Mouse (Mus musculus) embryonic facial prominence, embryonic 15.5 days (tissue): ENCODE results near the gene B230217C12Rik. TPM values are rescaled to one million over a fixed set of nuclear protein-coding genes. Genes with fewer than 3 reads are reported as not detected.
A peak's percentile ranks its signal among the peaks of the same experiment; 100 is the strongest.

Source experiments
- ATAC-seq: fragments of 200-750 bp; cut with Nextera tagmentation; 2 replicates; pipeline ENCODE4 v1.8.0; 2017; ENCODE audit warnings: low read depth, moderate TSS enrichment; ENCODE audit not compliant: insufficient number of reproducible peaks, low FRiP score, low TSS enrichment
- H3K27ac ChIP-seq: fragments of 300-500 bp; sonication (generic); replicated peaks from 2 replicates; pipeline ENCODE4 v1.5.1; 2015; ENCODE audit warnings: mild to moderate bottlenecking, inconsistent platforms
- H3K27me3 ChIP-seq: fragments of 300-500 bp; sonication (generic); 2 replicates; pipeline ENCODE4 v1.6.1; 2015; ENCODE audit warnings: inconsistent platforms
- H3K36me3 ChIP-seq: fragments of 300-500 bp; sonication (generic); 2 replicates; pipeline ENCODE4 v1.6.1; 2015; ENCODE audit warnings: mild to moderate bottlenecking, inconsistent platforms
- H3K4me1 ChIP-seq: fragments of 300-500 bp; sonication (generic); 2 replicates; pipeline ENCODE4 v1.6.1; 2015; ENCODE audit warnings: inconsistent platforms
- H3K4me2 ChIP-seq: fragments of 300-500 bp; sonication (generic); replicated peaks from 2 replicates; pipeline ENCODE4 v1.6.1; 2015; ENCODE audit warnings: mild to moderate bottlenecking, inconsistent platforms
- H3K4me3 ChIP-seq: fragments of 300-500 bp; sonication (generic); replicated peaks from 2 replicates; pipeline ENCODE4 v1.5.1; 2015; ENCODE audit warnings: mild to moderate bottlenecking, inconsistent platforms
- H3K9ac ChIP-seq: fragments of 300-500 bp; sonication (generic); 2 replicates; pipeline ENCODE4 v1.6.1; 2015; ENCODE audit warnings: inconsistent platforms
- H3K9me3 ChIP-seq: fragments of 300-500 bp; sonication (generic); replicated peaks from 2 replicates; pipeline ENCODE4 v1.6.1; 2016; ENCODE audit warnings: inconsistent platforms
- WGBS: fragments of 180-500 bp; shearing (Covaris S2); methylation state at CpG from one replicate; pipeline ENCODE4 v1.1.7; 2015; 5-methylcytosine and 5-hydroxymethylcytosine counted together
- polyA plus RNA-seq: library from polyadenylated mRNA; unstranded; fragments of >200 nt; fragmentation: Nextera tagmentation; extraction: Ambion mirVana; gene quantifications from 2 replicates; pipeline ENCODE4 v1.2.1, GENCODE M21; 2015

The B230217C12Rik gene
- polyA plus RNA-seq, 1 experiment from 2014 or later, result 6.8 TPM

DNA sequence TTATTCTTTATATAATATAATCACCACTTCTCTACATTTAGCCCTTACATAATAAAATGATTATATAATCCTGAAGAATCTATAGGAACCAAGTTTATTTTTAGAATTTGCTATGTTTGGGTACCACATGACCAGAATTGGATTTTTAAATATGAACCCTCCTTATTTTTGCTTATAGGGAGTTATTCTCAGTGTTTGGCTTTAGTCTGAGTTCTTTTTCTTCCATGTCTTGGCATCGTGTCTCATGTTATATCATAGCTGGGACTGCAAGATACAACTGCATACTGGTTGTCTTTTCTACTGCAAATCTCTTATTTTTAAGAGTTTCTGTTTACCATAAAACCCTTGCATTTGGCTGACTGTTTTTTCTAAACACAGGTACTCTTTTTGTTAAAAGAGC, 33.8 kb downstream of the B230217C12Rik start:
- H3K4me3 ChIP-seq, result no peak overlapping the region
- H3K27me3 ChIP-seq, result no peaks in the 10 kb centered on the region
- no peak for ATAC-seq
- H3K9me3 ChIP-seq, result no peaks in the 10 kb centered on the region
- H3K4me1 ChIP-seq, result no peaks in the 10 kb centered on the region
- WGBS, result 83% methylated on average over 1 of the region's 1 CpGs
- H3K4me2 ChIP-seq, result no peak overlapping the region
- no peak overlapping the region for H3K9ac ChIP-seq
- no peak overlapping the region for H3K27ac ChIP-seq
- H3K36me3 ChIP-seq, result no peaks in the 10 kb centered on the region

GRCm38 (mm10) chr11:97877341-97877740, 36.8 kb downstream of the B230217C12Rik start:
- no peaks in the 10 kb centered on the region for H3K9me3 ChIP-seq
- ATAC-seq, result no peak
- 88% methylated on average over 2 of the region's 2 CpGs for WGBS
- H3K27me3 ChIP-seq, result no peaks in the 10 kb centered on the region
- H3K27ac ChIP-seq, result no peak overlapping the region
- H3K4me1 ChIP-seq, result no peaks in the 10 kb centered on the region
- H3K4me2 ChIP-seq, result no peak overlapping the region
- no peak overlapping the region for H3K9ac ChIP-seq
- H3K4me3 ChIP-seq, result no peak overlapping the region
- H3K36me3 ChIP-seq, result no peaks in the 10 kb centered on the region

- H3K9ac ChIP-seq, result no peak overlapping the region
- no peak overlapping the region for H3K4me2 ChIP-seq
- WGBS, result 80% methylated on average over 4 of the region's 4 CpGs
- H3K27ac ChIP-seq, result no peak overlapping the region
- H3K4me3 ChIP-seq, result no peak overlapping the region
- no peak for ATAC-seq
- no peaks in the 10 kb centered on the region for H3K9me3 ChIP-seq
- no peaks in the 10 kb centered on the region for H3K27me3 ChIP-seq
- no peaks in the 10 kb centered on the region for H3K36me3 ChIP-seq
- no peaks in the 10 kb centered on the region for H3K4me1 ChIP-seq
Measured at GRCm38 (mm10) chr11:97880362-97880761, 39.8 kb downstream of the B230217C12Rik start.

DNA sequence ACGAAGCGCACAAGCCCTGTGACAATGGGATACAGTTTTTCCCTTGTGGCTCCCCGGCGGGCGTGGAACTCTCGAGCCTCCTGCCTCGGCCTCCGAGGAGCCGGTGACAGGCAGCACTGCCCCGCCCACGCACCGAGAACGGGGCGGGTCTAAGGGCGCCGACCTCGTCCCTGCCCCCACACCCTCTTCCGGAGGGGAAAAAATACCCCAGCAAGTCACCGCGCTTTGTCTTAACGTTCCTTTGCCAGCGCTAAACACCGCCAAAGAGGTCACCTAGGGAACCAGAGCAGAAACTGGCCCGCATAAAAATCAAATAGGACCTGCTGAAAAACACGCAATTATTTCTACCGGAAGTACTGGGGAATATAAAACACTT, 43.0 kb downstream of the B230217C12Rik start:
- no peaks in the 10 kb centered on the region for H3K9me3 ChIP-seq
- peak overlapping the region; percentile 12; the same call in 1 of the 2 replicates for H3K9ac ChIP-seq
- H3K27me3 ChIP-seq, result no peaks in the 10 kb centered on the region
- 5% methylated on average over 26 of the region's 26 CpGs for WGBS
- H3K27ac ChIP-seq, result peak overlapping the region; percentile 83
- peak overlapping the region; percentile 59 for H3K4me2 ChIP-seq
- no peaks in the 10 kb centered on the region for H3K36me3 ChIP-seq
- H3K4me1 ChIP-seq, result no peaks in the 10 kb centered on the region
- no peak for ATAC-seq
- H3K4me3 ChIP-seq, result peak overlapping the region; percentile 56

- Histone ChIP-seq H3K9ac (peak within 1 kb of the TSS; percentile 23), H3K4me2 (peak within 1 kb of the TSS; percentile 59), H3K27ac (peak within 1 kb of the TSS; percentile 83), H3K36me3 (no peaks in the 10 kb centered on the region), H3K4me3 (peak within 1 kb of the TSS; percentile 56), H3K27me3 (no peaks in the 10 kb centered on the region), H3K9me3 (no peaks in the 10 kb centered on the region), H3K4me1 (no peaks in the 10 kb centered on the region)
- under 1% methylated on average over 37 of the region's 37 CpGs for WGBS
- peak; percentile 97 for ATAC-seq
Measured at GRCm38 (mm10) chr11:97883918-97884600, 43.5 kb downstream of the B230217C12Rik start, which contains the start of gene Fbxo47. Fbxo47 (minus strand) TSS chr11:97884154.

GRCm38 (mm10) chr11:97884601-97885185, 44.1 kb downstream of the B230217C12Rik start:
- H3K9me3 ChIP-seq, result no peaks in the 10 kb centered on the region
- peak overlapping the region; percentile 56 for H3K4me3 ChIP-seq
- ATAC-seq, result no peak
- H3K27ac ChIP-seq, result peak overlapping the region; percentile 83
- H3K9ac ChIP-seq, result peak overlapping the region; percentile 23; the same call in 1 of the 2 replicates
- no peaks in the 10 kb centered on the region for H3K27me3 ChIP-seq
- 27% methylated on average over 7 of the region's 7 CpGs for WGBS
- H3K36me3 ChIP-seq, result no peaks in the 10 kb centered on the region
- peak overlapping the region; percentile 59 for H3K4me2 ChIP-seq
- H3K4me1 ChIP-seq, result no peaks in the 10 kb centered on the region

- no peak overlapping the region for H3K4me3 ChIP-seq
Measured at GRCm38 (mm10) chr11:97885296-97885915, 44.8 kb downstream of the B230217C12Rik start.

DNA sequence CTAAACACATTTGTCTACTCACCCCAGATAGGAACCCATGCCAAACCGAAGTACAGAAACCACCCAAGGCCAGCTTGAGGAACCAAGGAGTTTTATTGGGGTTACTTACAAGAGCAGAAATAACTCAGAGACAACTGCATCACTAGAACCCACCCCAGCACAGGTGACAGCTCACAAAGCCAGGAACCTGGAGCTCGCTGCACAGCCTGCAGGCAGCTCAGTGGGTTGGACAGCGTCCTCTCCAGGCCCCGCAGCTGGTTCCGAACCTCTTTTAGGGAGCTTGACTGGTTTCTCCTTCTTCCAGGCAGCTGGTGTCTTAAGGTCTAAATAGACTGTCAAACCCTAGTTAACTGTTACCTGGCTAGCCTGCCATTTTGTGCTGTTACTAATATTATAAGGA, 51.2 kb downstream of the B230217C12Rik start:
- Histone ChIP-seq H3K4me3 (no peak overlapping the region), H3K4me2 (no peak overlapping the region), H3K4me1 (peaks cover 2% of the 10 kb centered on the region; the same call in 1 of the 2 replicates), H3K27ac (no peak overlapping the region), H3K36me3 (no peaks in the 10 kb centered on the region), H3K9me3 (no peaks in the 10 kb centered on the region), H3K9ac (no peak overlapping the region), H3K27me3 (no peaks in the 10 kb centered on the region)
- WGBS, result 68% methylated on average over 5 of the region's 5 CpGs
- no peak for ATAC-seq

More at GRCm38 (mm10) chr11:97885296-97885915, 44.8 kb downstream of the B230217C12Rik start:
- ATAC-seq, result no peak
- Histone ChIP-seq H3K9me3 (no peaks in the 10 kb centered on the region), H3K36me3 (no peaks in the 10 kb centered on the region), H3K27me3 (no peaks in the 10 kb centered on the region), H3K4me2 (no peak overlapping the region), H3K27ac (no peak overlapping the region), H3K4me1 (no peaks in the 10 kb centered on the region), H3K9ac (no peak overlapping the region)
- WGBS, result 97% methylated on average over 2 of the region's 2 CpGs

Other genes starting within 250 kb of the B230217C12Rik start
- 3.7 and 4.3 TPM in 2 replicates for gene Epop, start 211.1 kb upstream of the B230217C12Rik start, polyA plus RNA-seq
- 2.6 and 3.2 TPM in 2 replicates for gene Mllt6, start 177.4 kb upstream of the B230217C12Rik start, polyA plus RNA-seq
- 30.7 and 32.7 TPM in 2 replicates for gene Cisd3, start 155.0 kb upstream of the B230217C12Rik start, polyA plus RNA-seq
- 12.0 and 12.6 TPM in 2 replicates for gene Pcgf2, start 140.3 kb upstream of the B230217C12Rik start, polyA plus RNA-seq
- 440 and 475 TPM in 2 replicates for gene Psmb3, start 137.4 kb upstream of the B230217C12Rik start, polyA plus RNA-seq
- 1.7 and 2.0 TPM in 2 replicates for gene Pip4k2b, start 96.1 kb upstream of the B230217C12Rik start, polyA plus RNA-seq
- gene Cwc25, start 74.2 kb upstream of the B230217C12Rik start, polyA plus RNA-seq, result 18.0 and 20.7 TPM in 2 replicates
- gene 1700001P01Rik, start 64.9 kb upstream of the B230217C12Rik start, polyA plus RNA-seq, result 0.95 TPM in 1 of 2 replicates, not detected in the other
- gene Rpl23, start 58.3 kb upstream of the B230217C12Rik start, polyA plus RNA-seq, result 567 and 575 TPM in 2 replicates
- gene Lasp1, start 41.8 kb upstream of the B230217C12Rik start, polyA plus RNA-seq, result 117 and 121 TPM in 2 replicates
- 0.39 and 0.57 TPM in 2 replicates for gene Fbxo47, start 43.4 kb downstream of the B230217C12Rik start, polyA plus RNA-seq
- gene Plxdc1, start 145.7 kb downstream of the B230217C12Rik start, polyA plus RNA-seq, result 2.3 TPM in 2 replicates
- 13.0 and 14.7 TPM in 2 replicates for gene Arl5c, start 155.4 kb downstream of the B230217C12Rik start, polyA plus RNA-seq
- gene Cacnb1, start 182.3 kb downstream of the B230217C12Rik start, polyA plus RNA-seq, result 21.3 and 22.0 TPM in 2 replicates
- gene Rpl19, start 185.9 kb downstream of the B230217C12Rik start, polyA plus RNA-seq, result 1,021 and 1,069 TPM in 2 replicates
- 0.25 and 0.55 TPM in 2 replicates for gene Stac2, start 212.7 kb downstream of the B230217C12Rik start, polyA plus RNA-seq